Comparison of ENCODE assay signal across 8 mouse cellular contexts in the genomic region with DNA sequence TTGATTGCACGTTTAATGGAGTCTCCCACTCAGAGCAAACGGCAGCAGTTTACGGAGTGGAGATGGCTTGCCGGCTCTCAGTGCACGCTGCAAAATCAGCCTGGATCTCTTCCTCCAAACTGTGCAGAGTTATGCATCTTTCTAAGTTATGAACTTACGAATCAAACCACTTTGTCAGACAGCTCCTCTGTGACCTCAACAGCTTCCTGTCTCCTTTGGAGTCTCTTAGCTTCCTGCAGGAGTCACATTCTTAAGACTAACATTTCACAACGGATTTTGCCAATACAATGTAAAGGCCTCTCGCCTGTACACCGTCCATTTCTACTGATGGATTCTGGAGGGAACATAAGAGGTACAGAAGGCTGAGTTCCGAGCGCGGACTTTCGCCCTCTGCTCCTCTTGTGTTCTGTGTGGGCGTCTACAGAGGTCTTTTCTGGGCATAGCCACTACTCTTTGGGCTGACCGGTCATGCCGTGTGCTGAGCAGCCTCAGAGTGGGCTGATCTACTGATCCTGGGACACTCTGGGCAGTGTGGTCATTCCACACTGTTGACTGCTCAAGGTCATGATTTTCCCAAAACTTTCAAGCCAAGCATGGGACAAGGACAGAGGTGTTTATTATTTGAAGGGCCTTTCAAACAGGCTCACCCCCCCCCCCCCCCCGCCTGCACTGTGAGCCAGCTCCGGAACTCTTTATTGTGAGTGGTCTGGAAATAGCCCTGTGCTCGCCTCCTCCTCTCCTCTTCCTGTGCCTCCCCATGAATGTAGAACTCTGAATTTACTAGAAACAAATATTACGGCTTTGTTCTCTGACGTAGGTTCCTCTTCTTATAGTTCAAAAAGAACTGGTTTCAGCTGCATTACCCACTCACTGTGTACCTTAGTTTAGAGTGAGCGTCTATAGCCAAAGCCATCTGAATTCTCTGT.
DNase-seq lines count a peak whose midpoint lies in the region; ATAC-seq lines count a peak whose summit lies in the region.

No protein-coding gene starts in this region.

- H3K36me3 ChIP-seq in heart, embryonic 15.5 days, result 0 out of 2 replicates have a peak, but pooled peaks cover 3% of the 10 kb centered on the region
- 0 out of 2 replicates have a peak, but pooled peaks cover 7% of the 10 kb centered on the region for H3K36me3 ChIP-seq in liver, embryonic 13.5 days

- ATAC-seq in CD4-positive, CD25-positive, alpha-beta regulatory T cell, adult 4 months, result peak; percentile 77
- ATAC-seq in heart, embryonic 15.5 days (replicated peaks; ENCODE audit: insufficient number of reproducible peaks, insufficient read depth, low FRiP score, low read depth), result peak; percentile 61
- ATAC-seq in liver, embryonic 13.5 days (ENCODE audit: low read depth), result 0 out of 2 replicates have a peak, but pooled peaks have one; percentile 15

- H3K27me3 ChIP-seq in heart, embryonic 15.5 days, result no peaks in the 10 kb centered on the region
- no peaks in the 10 kb centered on the region for H3K27me3 ChIP-seq in liver, embryonic 13.5 days

- H3K4me3 ChIP-seq in heart, embryonic 15.5 days, result no peak overlapping the region
- H3K4me3 ChIP-seq in liver, embryonic 13.5 days (replicated peaks), result no peak overlapping the region

- peak; percentile 93 for DNase-seq in heart, adult 11 months
- no peak for DNase-seq in heart, adult 9 months (ENCODE audit: low spot score in 2 of 2)
- no peak for DNase-seq in liver, embryonic 13.5 days
- no peak for DNase-seq in spleen, adult 12 weeks (ENCODE audit: low spot score)
- no peak for DNase-seq in urinary bladder, postnatal 4 days (ENCODE audit: low spot score in 2 of 2)
- DNase-seq in cerebellum, postnatal 10 days, result no peak

- H3K4me2 ChIP-seq in heart, embryonic 15.5 days, result no peak overlapping the region
- H3K4me2 ChIP-seq in liver, embryonic 13.5 days, result no peak overlapping the region

- peak overlapping the region; percentile 85 for H3K27ac ChIP-seq in heart, embryonic 15.5 days
- H3K27ac ChIP-seq in liver, embryonic 13.5 days, result no peak overlapping the region; the same call in 1 of the 2 replicates

- 61% methylated on average over 22 of the region's 22 CpGs for WGBS in heart, embryonic 15.5 days
- WGBS in liver, embryonic 13.5 days (ENCODE audit: insufficient replicate concordance), result 61% methylated on average over 22 of the region's 22 CpGs

- H3K9me3 ChIP-seq in heart, embryonic 15.5 days (replicated peaks), result no peaks in the 10 kb centered on the region
- no peaks in the 10 kb centered on the region for H3K9me3 ChIP-seq in liver, embryonic 13.5 days (replicated peaks)

- H3K9ac ChIP-seq in heart, embryonic 15.5 days, result no peak overlapping the region
- H3K9ac ChIP-seq in liver, embryonic 13.5 days, result no peak overlapping the region

- peaks cover 54% of the 10 kb centered on the region for H3K4me1 ChIP-seq in heart, embryonic 15.5 days (replicated peaks)
- peaks cover 11% of the 10 kb centered on the region; the same call in 1 of the 2 replicates for H3K4me1 ChIP-seq in liver, embryonic 13.5 days (replicated peaks)

Comparison
In these comparisons a context has a peak if more than half of its experiments do, and no peak if none do; other contexts are left out.
1. ATAC-seq: peak in every context shown above with its lines; median percentile 77 in CD4-positive, CD25-positive, alpha-beta regulatory T cell, adult 4 months; 61 in heart, embryonic 15.5 days; 15 in liver, embryonic 13.5 days.